Mouse (Mus musculus): ENCODE results near the gene Rtp4.

The Rtp4 gene

GRCm38 (mm10) chr16:23515766-23516165 is 4.3 kb upstream of the Rtp4 start:
- DNase-seq: no peak

GRCm38 (mm10) chr16:23516606-23517005 is 3.5 kb upstream of the Rtp4 start:
- no peak for DNase-seq

DNA sequence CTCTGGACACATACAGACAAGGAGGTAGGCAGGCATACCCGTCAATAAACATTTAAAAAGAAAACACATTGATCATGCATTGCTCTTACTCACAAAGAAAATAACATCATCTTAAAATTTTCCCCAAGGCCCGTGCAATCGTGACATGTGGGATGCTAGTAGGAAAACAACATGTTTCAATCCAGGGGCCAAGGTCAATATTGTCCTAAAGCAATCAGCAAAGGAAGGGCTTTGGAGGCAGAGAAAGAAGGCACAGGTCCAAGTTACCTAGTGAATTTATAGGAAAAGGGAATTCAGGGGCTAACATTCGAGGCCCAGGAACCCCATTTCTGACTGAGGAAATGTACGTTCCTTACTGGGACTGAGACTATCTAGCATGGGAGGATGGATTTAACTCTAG is 2.9 kb upstream of the Rtp4 start:
- DNase-seq: no peak

- DNase-seq: no peak
These were observed 2.1 kb upstream of the Rtp4 start for GRCm38 (mm10) chr16:23517754-23518566.

DNA sequence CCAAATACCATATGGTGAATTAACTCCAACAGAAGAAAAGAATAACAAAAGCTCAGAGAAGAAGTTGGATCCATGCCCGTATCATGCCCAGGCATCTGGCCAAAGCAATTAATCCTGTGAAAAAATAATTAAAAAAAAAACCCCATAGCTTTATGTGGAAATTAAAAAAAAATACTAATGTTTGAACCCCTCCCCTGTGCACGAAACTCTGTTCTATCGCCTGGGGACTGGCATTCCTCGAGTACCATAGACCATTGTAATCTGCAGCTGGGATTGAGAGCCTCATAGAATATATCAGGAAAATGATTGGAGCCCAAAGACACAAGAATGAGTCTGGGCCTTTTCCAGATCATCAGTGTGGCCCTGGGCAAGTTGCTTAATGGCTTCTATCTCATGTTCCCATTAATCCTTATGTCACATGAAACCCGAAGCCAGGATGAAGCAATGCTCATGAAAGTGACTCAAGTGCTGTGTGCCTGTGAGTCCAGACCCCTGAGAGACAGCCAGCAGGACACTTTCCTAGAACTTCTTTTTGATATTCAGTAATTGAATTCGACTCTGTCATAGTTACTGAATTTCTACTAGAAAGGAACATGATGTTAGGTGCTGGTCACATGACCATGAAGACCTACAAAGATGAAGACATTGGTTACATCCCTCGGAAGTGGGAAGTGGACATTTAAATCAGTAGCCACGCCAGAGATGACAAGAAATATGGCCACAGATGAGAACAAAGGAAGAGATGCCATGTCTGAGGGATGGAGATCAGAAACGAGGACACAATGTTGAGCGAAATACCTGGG is 1.3 kb upstream of the Rtp4 start:
- DNase-seq: no peak

- no peak for DNase-seq
These were observed 320 bp upstream of the Rtp4 start for GRCm38 (mm10) chr16:23519771-23520170.

DNA sequence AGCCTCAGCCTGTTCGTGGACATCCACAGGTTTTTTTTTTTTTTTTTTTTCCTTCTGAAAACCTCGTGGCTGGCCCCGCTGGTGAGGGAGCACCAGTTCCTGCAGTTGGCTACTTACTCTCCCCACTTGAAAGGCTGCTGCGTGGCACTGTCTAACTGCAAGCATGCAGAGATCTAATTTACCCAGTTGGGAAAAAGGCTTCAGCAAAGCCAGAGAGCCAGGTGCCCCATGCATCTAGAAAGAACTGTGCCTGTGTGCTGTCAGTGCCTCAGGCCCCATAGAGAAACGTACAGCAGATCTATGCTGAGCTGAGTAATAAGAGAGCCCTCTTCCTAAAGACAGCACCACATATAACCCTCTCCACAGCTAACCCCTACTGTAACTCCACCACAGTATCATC is 1.0 kb downstream of the Rtp4 start:
- DNase-seq: no peak

DNA sequence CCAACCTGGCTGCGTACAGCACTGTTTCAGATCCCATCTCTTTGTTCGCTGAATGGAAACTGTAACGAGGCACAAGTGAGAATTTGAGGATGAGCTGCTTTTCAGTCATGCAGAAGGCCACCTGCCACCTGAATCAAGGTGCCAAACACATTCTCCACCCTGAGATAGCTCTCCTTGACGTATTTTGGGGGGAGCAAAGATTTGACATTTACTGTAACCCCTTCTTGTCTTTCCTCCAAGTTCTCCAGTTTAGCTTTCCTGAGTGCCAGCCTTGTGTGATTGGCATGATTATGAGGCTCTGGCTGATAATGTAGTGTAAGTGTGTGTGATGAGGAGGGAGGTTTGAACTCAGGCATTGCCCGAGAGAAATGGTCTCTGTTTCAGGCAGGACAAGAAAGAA is 2.0 kb downstream of the Rtp4 start:
- no peak for DNase-seq

- DNase-seq: no peak
These were observed 9.1 kb downstream of the Rtp4 start for GRCm38 (mm10) chr16:23529186-23529585.

- DNase-seq: no peak
These were observed 13.6 kb downstream of the Rtp4 start for GRCm38 (mm10) chr16:23533707-23534106.

DNA sequence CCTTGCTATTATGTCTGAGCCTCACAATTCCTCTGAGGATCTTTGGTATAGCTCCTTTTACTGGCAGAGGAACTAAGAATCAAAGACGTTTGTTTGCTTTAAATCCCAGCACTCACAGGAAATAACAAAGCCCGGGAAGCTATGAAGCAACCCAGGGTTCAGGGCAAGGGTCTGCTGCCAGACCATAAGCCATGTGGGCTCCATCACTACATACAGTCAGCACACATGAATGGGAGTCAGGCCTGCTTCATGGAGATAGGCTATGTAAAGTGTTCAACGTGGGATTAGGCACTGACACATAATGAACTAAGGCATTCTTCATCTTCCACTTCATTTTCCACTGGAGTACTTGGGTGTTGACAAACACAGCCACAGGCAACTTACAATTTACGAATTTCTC is 21.0 kb downstream of the Rtp4 start:
- no peak for DNase-seq

DNA sequence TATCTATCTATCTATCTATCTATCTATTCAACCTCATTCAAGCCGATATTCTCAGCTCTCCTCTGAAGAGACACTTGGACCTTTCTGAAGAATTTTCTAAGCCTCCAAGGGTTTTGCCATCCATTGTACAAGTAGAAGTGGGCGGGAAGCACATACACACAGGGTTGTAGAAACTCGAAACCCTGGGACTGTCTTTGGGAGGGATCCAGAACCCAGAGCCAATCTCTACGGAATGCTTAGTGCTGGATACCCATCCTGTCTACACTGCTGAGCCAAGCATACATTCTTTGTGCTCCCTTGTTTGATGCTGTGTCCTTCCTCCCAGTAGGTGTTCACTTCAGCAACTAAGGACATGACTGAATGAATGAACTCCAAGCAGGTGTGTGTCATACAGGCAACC is 22.8 kb downstream of the Rtp4 start:
- DNase-seq: no peak

GRCm38 (mm10) chr16:23544361-23544760 is 24.3 kb downstream of the Rtp4 start:
- DNase-seq: no peak

DNA sequence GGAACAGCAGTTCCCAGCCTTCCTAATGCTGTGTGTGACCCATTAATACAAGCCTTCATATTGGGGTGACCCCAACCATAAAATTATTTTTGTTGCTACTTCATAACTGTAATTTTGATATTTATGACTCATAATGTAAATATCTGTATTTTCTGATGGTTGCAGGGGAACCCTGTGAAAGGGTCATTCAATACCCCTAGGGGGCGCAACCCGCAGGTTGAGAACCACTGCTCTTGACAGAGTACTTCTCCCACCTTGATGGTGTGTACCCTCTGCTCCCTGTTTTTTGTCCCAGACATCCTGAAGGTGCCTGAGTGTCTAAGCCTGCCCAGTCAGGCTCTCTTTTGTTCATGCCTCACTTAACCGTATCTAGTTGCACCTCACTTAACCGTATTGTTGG is 27.7 kb downstream of the Rtp4 start:
- DNase-seq: no peak

DNA sequence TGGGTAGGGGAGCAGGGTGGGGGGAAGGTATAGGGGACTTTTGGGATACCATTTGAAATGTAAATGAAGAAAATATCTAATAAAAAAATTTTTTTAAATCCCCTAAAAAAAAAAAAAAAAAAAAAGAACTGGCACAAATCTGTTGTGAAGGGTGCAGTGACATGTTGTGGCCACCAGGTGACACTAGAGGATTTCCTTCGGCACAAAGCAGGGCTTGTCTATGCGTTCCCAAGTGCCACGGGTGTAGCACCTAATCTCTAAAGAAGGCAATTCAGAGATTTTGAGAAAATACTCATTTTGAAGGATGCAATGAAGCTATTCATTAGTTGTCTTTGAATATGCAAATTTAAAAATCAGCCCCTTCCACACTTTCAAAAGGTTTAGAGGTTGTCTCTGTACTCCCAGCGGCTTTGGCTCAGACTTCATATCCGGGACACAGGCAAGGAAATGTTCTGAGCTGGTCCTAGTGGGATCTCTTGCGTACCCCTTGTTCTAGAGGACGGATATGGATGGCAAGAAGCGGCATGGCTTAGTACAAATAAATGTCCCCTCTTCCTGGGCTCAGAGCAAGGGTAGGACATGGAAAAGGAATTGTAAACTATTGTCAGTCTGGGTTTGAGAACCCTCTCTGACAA is 30.4 kb downstream of the Rtp4 start:
- DNase-seq: peak; percentile 61 to 69

GRCm38 (mm10) chr16:23550981-23551582 is 31.0 kb downstream of the Rtp4 start:
- DNase-seq: no peak

DNA sequence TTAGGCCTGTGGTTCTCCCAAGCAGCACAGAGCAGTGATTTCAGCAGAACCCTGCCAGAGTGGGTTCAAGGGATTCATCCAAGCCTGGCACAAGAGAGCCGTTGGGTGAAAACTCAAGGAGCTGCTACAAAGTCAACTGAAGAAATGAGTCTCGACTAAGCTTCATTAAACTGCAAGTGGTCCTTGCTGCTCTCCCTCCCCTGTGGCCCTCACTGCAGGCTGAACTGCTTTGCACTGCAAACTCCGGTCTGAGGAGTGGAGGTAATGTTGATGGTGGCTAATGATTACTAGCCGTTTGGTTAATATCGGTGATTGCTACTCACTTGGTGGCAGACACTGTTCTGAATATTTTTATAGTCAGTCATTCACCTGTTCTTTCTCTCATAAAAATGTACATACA is 34.6 kb downstream of the Rtp4 start:
- DNase-seq: no peak

GRCm38 (mm10) chr16:23557195-23557594 is 37.1 kb downstream of the Rtp4 start:
- no peak for DNase-seq

- DNase-seq: no peak
These were observed 37.6 kb downstream of the Rtp4 start for GRCm38 (mm10) chr16:23557669-23558068.

DNA sequence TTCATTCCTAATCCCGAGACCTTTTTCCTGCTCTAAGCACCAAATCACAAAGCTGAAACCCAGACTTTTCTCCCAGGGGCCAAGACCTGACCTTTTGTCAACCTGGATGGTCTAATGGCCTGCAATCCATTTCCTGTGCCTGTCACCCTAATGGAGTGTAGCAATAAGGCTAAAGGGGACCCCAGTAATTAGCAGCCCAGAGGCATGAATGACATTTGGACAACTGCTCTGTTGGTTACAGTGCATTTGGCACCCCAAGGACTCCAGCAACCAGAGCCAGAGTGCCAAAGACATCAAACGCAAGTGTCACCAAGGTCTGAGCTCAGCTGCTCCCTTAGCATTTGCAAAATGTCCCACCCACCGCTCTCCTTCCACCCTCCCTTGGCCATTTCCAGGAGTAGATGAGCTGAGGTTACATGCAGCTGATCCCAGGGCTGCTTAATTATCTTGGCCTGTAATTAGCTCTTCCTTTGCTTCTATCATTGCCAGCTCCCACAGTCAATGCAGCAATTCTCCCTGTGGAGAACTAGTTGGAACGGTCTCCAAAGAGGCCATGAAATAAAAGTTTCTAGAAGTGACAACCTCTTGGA is 48.4 kb downstream of the Rtp4 start:
- no peak for DNase-seq

- no peak for DNase-seq
These were observed 54.5 kb downstream of the Rtp4 start for GRCm38 (mm10) chr16:23574561-23574960.

DNA sequence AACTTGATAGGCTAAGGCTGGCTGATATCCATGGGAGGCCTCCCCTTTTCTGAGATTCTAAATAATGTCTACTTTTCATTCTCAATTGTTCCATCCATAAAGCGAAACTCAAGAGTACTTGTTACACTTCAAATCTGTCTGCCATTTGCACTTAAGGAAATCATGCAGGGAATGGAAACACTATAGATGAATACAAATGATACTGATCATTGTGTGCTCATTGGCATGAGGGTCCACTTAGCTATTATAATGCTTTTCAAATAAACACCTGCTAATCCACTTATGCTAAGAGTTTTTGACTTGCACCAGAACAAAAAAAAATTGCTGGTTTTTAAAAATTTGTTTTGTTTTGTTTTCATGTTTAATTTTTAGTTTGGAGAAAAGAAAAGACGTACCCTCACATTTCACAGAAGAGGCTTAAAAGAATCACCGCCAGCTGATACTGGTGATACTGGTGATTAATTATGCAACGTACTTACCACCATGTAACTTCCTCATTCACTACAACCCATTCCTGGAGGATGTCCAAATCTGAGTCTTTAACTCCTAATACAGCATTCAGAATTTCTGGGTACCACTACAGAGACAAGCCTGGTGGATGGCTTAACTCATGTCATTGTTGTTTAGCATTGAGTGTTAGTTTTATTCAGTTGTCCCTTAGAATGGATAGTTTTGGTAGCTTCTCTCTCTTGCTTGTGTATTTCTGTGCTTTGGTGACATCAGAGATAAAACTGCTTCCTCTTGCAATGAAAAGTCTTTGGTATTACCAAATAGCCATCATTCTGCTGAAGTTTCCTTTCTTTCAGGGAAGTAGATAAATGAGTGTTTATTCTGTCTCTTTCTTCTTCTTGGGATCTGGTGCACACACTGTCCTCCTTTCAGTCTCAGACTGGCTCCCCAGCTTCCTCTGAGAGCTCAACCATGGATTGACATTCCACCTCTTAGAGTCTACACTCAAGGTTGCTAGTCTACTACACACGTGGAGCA is 71.3 kb downstream of the Rtp4 start:
- DNase-seq: no peak
